Mouse (Mus musculus): ENCODE measurements at regions not wholly inside any gene's neighbourhood (a gene's known extent, or its start where the extent isn't known, plus 50 kb on each side); places are given as distances from the start of the nearest gene placed in this dataset.

- in situ Hi-C loops (cut with MboI; ENCODE audit: unreplicated experiment in 2 of 2) = no loop called here
Measured at GRCm38 (mm10) chr3:97356647-97357046, 58.9 kb upstream of the Bcl9 start.

GRCm38 (mm10) chr3:97355466-97355865 is 57.7 kb upstream of the Bcl9 start:
- in situ Hi-C loops (cut with MboI; ENCODE audit: unreplicated experiment in 2 of 2) = no loop called here

GRCm38 (mm10) chr3:97353803-97354202 is 56.1 kb upstream of the Bcl9 start:
- in situ Hi-C loops (cut with MboI; ENCODE audit: unreplicated experiment in 2 of 2) = no loop called here

- in situ Hi-C loops (cut with MboI; ENCODE audit: unreplicated experiment in 2 of 2) = no loop called here
Measured at GRCm38 (mm10) chr3:97352031-97352430, 54.3 kb upstream of the Bcl9 start.

GRCm38 (mm10) chr3:97349395-97349794 is 51.7 kb upstream of the Bcl9 start:
- in situ Hi-C loops (cut with MboI; ENCODE audit: unreplicated experiment in 2 of 2) = loop anchor here in 1 of 2 experiments (25.0 kb wide), 1 partner anchor 537 kb away; no protein-coding TSS in a partner anchor

Measured in v-Abl transformed pro-B cells (cell line).